Mouse (Mus musculus) macrophage (primary cell): ENCODE measurements around the gene Naa16. TPM values are rescaled to one million over a fixed set of nuclear protein-coding genes. Genes with fewer than 3 reads are reported as not detected.

Experiments
- H3K27ac ChIP-seq: fragments of 350-480 bp; formaldehyde crosslinking; 2 replicates; pipeline ENCODE4 v1.9.0; 2021
- H3K36me3 ChIP-seq: fragments of 350-480 bp; formaldehyde crosslinking; 2 replicates; pipeline ENCODE4 v1.9.0; 2021; ENCODE audit errors: inconsistent target
- H3K4me3 ChIP-seq: fragments of 350-480 bp; formaldehyde crosslinking; 2 replicates; pipeline ENCODE4 v1.9.0; 2021; ENCODE audit errors: inconsistent target
- H3K79me2 ChIP-seq: fragments of 350-480 bp; formaldehyde crosslinking; 2 replicates; pipeline ENCODE4 v1.9.0; 2021; ENCODE audit errors: inconsistent target
- WGBS: methylation state at CpG from one replicate; pipeline ENCODE4 v1.1.7; 2026; ENCODE audit warnings: inconsistent platforms; ENCODE audit not compliant: missing documents; 5-methylcytosine and 5-hydroxymethylcytosine counted together
- polyA plus RNA-seq: library from polyadenylated mRNA; stranded (reverse); fragments of 250-400 nt; gene quantifications from 3 replicates; pipeline ENCODE4 v1.2.4, GENCODE M21; 2018; ENCODE audit warnings: inconsistent platforms

The Naa16 gene
- polyA plus RNA-seq, 1 experiment from 2014 or later, result 10.7 TPM

DNA sequence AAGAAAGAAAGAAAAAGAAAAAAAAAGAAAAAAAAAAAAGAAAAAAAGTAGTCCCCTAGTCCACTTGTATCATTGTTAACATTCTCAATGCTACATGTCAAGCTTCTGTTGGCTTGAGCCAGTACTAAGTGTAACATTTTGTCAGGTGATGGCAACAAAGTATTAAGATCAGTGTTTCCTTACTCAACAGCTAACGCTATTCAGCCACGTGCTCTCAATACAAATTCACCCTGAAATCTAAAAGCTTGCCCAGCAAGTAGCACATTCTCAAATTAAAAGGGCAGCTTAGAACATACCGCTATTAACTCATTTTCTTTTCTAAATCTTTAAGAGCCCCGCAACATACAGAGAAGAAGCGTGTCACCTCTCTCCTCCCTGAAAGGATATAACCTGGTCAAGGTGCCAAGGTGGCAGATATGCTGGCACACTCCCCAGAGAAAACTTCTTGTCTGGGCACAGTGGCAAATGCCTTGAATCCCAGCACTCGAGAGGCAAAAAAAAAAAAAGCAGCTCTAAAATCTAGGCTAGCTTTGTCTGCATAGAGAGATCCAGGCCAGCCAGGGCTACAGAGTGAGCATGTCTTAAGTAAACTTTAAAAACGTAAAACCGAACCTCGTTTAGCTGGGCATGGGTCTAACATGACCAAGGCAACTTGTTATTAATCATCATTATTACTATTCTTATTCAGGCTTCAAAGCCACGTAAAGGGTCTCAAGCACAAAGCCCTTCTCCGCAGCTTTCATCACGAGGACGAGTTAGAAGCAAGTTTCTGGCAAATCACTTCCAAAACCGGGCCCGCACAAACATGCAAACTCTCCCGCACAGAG is 927 bp downstream of the Naa16 start:
- 4% methylated on average over 16 of the region's 16 CpGs for WGBS
- Histone ChIP-seq H3K4me3 (peak overlapping the region; percentile 72), H3K27ac (peak overlapping the region; percentile 60)

GRCm38 (mm10) chr14:79388304-79388703 is 2.3 kb downstream of the Naa16 start:
- WGBS, result 95% methylated on average over 3 of the region's 3 CpGs
- H3K36me3 ChIP-seq, result peaks cover 14% of the 10 kb centered on the region
- peaks cover 67% of the 10 kb centered on the region for H3K79me2 ChIP-seq
- no peak overlapping the region for H3K4me3 ChIP-seq
- H3K27ac ChIP-seq, result no peak overlapping the region

More for the DNA sequence above, 927 bp downstream of the Naa16 start:
- H3K79me2 ChIP-seq, result peaks cover 54% of the 10 kb centered on the region
- H3K36me3 ChIP-seq, result peaks cover 7% of the 10 kb centered on the region; the same call in 1 of the 2 replicates

DNA sequence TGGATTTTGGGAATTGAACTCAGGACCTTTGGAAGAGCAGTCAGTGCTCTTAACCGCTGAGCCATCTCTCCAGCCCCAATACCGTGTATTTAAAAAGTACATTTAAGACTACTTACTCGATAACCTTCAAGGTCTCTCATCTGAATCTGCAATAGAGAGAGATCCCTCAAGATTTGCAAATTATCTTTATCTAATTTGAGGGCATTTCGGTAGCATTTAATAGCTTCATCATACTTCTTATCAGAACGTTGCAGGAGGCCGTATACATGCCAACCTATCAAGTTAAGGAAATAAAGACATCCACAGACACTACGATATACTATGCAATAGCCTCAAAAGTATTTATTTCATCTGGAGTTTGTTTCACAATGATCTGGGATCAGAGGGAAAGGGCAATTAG is 7.5 kb downstream of the Naa16 start:
- 95% methylated on average over 7 of the region's 7 CpGs for WGBS
- Histone ChIP-seq H3K79me2 (peaks cover 98% of the 10 kb centered on the region), H3K27ac (no peak overlapping the region), H3K4me3 (no peak overlapping the region), H3K36me3 (peaks cover 39% of the 10 kb centered on the region)

GRCm38 (mm10) chr14:79377041-79377440 is 13.5 kb downstream of the Naa16 start:
- Histone ChIP-seq H3K36me3 (peaks cover 25% of the 10 kb centered on the region), H3K79me2 (peaks cover 50% of the 10 kb centered on the region; the same call in 1 of the 2 replicates)

DNA sequence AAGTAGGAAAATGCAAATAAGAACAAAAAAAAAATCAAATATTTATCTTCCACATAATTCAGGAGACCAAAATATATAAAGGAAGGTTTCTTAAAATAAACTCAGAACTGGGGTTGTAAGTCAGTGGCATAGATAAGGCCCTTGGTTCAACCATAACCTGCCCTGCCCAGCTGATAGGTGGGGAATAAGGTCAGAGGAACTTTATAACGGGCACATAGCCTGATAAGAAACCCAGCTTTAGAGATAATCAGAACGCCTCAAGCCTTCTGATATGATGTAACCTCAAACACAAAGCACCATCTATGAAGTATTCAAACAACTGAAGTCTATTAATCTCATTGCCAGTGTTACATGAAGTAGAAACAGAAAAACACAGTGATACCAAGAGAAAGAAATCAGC is 32.5 kb downstream of the Naa16 start:
- Histone ChIP-seq H3K79me2 (no peaks in the 10 kb centered on the region), H3K4me3 (no peak overlapping the region), H3K36me3 (peaks cover 45% of the 10 kb centered on the region), H3K27ac (no peak overlapping the region)
- 100% methylated on average over 2 of the region's 2 CpGs for WGBS

More at GRCm38 (mm10) chr14:79377041-79377440, 13.5 kb downstream of the Naa16 start:
- Histone ChIP-seq H3K27ac (no peak overlapping the region), H3K4me3 (no peak overlapping the region)

- Histone ChIP-seq H3K27ac (no peak overlapping the region), H3K36me3 (peaks cover 32% of the 10 kb centered on the region), H3K4me3 (no peak overlapping the region), H3K79me2 (no peaks in the 10 kb centered on the region)
- 100% methylated on average over 3 of the region's 3 CpGs for WGBS
Measured at GRCm38 (mm10) chr14:79346384-79346783, 44.2 kb downstream of the Naa16 start.

- H3K36me3 ChIP-seq, result peaks cover 40% of the 10 kb centered on the region
- H3K4me3 ChIP-seq, result no peak overlapping the region
- no peak overlapping the region for H3K27ac ChIP-seq
- 37% methylated on average over 3 of the region's 3 CpGs for whole genome bisulfite sequencing
- H3K79me2 ChIP-seq, result no peaks in the 10 kb centered on the region
Measured at GRCm38 (mm10) chr14:79335613-79336012, 55.0 kb downstream of the Naa16 start.

DNA sequence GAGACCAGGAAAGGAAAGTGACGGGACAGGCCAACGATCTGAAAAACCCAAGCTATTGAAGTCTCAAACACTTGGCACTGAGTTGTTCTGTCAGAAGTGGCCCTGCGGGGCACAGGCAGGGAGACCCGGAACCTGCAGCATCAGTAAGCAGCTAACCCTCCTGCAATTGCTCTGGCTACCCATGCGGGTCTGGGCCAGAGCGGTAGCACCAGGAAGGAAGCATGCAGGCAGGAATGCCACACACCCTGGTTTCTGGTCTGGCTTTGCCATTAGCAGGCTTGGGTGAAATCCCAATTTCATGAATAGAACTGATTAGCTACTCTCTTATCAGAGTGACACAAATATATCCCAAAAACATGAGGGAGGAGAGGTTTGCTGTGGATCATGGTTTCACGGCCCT is 58.6 kb downstream of the Naa16 start:
- Histone ChIP-seq H3K4me3 (no peak overlapping the region), H3K27ac (no peak overlapping the region)
- WGBS, result 61% methylated on average over 7 of the region's 7 CpGs

DNA sequence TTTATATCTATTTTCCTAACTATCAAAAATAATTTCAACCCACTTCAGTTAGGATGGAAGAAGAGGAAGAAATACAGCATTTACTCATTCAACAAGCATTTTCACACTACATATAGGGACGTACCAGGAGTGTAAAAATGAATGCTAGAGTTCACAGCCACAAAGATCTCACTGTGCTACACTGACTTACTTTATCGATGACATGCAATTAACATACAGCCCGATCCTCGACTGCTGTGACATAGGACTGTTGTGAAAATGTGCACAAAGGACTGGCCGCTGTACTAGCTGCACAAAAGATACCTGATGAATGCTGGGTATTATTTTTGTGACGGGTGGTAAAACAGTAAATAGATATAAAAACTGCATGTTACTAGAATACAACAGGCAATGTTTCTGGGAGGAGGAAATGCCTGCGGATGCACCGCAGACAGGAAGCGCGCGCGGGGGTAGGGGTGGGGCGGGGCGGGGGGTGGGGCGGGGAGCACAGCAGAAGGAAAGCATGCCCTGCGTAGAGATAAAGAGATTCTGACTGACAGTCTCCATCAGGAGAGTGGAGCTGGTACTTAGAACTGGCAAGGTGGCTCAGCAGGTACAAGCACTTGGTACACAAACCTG is 59.5 kb downstream of the Naa16 start:
- peak overlapping the region; percentile 8; the same call in 1 of the 2 replicates for H3K4me3 ChIP-seq
- 5% methylated on average over 16 of the region's 16 CpGs for WGBS
- no peaks in the 10 kb centered on the region for H3K79me2 ChIP-seq
- peaks cover 12% of the 10 kb centered on the region; the same call in 1 of the 2 replicates for H3K36me3 ChIP-seq
- no peak overlapping the region for H3K27ac ChIP-seq

More for the DNA sequence above, 58.6 kb downstream of the Naa16 start:
- peaks cover 20% of the 10 kb centered on the region for H3K36me3 ChIP-seq
- H3K79me2 ChIP-seq, result no peaks in the 10 kb centered on the region

DNA sequence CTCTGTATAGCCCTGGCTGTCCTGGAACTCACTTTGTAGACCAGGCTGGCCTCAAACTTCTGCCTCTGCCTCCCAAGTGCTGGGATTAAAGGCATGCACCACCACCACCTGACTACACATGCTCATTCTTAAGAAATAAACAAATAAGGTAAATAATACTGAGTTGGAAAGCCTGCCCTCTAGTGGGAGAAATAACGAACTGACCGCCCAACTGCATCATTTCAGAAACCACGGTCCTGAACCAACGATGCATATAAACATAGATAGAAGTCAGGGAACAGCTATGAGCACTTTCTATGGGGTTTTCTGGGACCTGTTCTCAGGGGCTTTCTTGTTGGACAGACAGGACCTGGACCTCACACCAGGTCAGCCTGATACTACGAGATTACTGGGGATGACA is 63.5 kb downstream of the Naa16 start:
- Histone ChIP-seq H3K79me2 (no peaks in the 10 kb centered on the region), H3K27ac (no peak overlapping the region), H3K4me3 (no peak overlapping the region), H3K36me3 (no peaks in the 10 kb centered on the region)
- WGBS, result 23% methylated on average over 5 of the region's 5 CpGs

GRCm38 (mm10) chr14:79324112-79324840 is 66.3 kb downstream of the Naa16 start:
- Histone ChIP-seq H3K4me3 (no peak overlapping the region), H3K36me3 (no peaks in the 10 kb centered on the region), H3K27ac (no peak overlapping the region), H3K79me2 (no peaks in the 10 kb centered on the region)
- WGBS, result 93% methylated on average over 10 of the region's 10 CpGs

GRCm38 (mm10) chr14:79321881-79322280 is 68.7 kb downstream of the Naa16 start:
- WGBS, result 92% methylated on average over 5 of the region's 5 CpGs
- no peak overlapping the region for H3K4me3 ChIP-seq
- H3K36me3 ChIP-seq, result no peaks in the 10 kb centered on the region
- H3K79me2 ChIP-seq, result no peaks in the 10 kb centered on the region
- no peak overlapping the region for H3K27ac ChIP-seq

GRCm38 (mm10) chr14:79321152-79321551 is 69.4 kb downstream of the Naa16 start:
- H3K36me3 ChIP-seq, result no peaks in the 10 kb centered on the region
- WGBS, result 54% methylated on average over 8 of the region's 8 CpGs
- H3K4me3 ChIP-seq, result no peak overlapping the region
- H3K27ac ChIP-seq, result no peak overlapping the region
- no peaks in the 10 kb centered on the region for H3K79me2 ChIP-seq

GRCm38 (mm10) chr14:79317602-79318001 is 73.0 kb downstream of the Naa16 start:
- Histone ChIP-seq H3K36me3 (no peaks in the 10 kb centered on the region), H3K27ac (no peak overlapping the region), H3K4me3 (no peak overlapping the region), H3K79me2 (no peaks in the 10 kb centered on the region)
- 96% methylated on average over 2 of the region's 2 CpGs for WGBS

DNA sequence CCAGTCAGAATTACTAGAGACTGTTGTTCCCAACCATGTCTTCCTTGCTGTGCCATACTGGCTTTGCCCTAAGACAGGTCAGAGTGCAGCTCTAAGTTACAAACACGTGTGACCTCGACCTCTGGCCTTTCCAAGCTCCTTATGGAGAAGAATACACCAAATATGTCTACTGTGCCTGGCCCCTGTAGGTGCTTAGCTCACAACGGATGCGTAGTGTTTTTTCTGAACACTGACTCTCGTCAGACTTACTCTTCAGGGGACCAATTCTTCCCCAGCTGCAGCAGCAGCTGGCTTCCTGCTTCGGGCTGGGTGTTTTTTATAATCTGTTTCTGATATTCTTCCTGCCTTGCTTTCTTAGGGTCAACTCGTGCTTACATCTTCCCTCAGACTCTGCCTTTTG is 74.7 kb downstream of the Naa16 start:
- Histone ChIP-seq H3K36me3 (no peaks in the 10 kb centered on the region), H3K27ac (no peak overlapping the region), H3K4me3 (no peak overlapping the region), H3K79me2 (no peaks in the 10 kb centered on the region)
- WGBS, result 57% methylated on average over 7 of the region's 7 CpGs
